Mouse (Mus musculus) G1E (cell line): ENCODE results near the gene Gpcpd1.

Source experiments
- CTCF ChIP-seq: IDR thresholded peaks from 2 replicates; pipeline ENCODE4 v1.5.1; 2012; ENCODE audit warnings: low read depth, low read length, inconsistent platforms, mixed read lengths
- GATA1 ChIP-seq: IDR thresholded peaks from 2 replicates; pipeline ENCODE4 v1.6.1; 2012; ENCODE audit warnings: borderline replicate concordance, low read length, inconsistent platforms, mixed read lengths
- GATA2 ChIP-seq: IDR thresholded peaks from 2 replicates; pipeline ENCODE4 v1.6.1; 2012; ENCODE audit warnings: low read depth, low read length, inconsistent platforms, borderline replicate concordance
- TAL1 ChIP-seq: conservative IDR thresholded peaks from 2 replicates; pipeline ENCODE4 v1.6.1; 2012; ENCODE audit warnings: low read depth, low read length, inconsistent platforms, mixed read lengths

GRCm38 (mm10) chr2:132511011-132511818 is 76.3 kb downstream of the Gpcpd1 start:
- TF ChIP-seq GATA1 (no peak), CTCF (no peak), TAL1 (no peak), GATA2 (no peak)
